Comparison of ENCODE assay signal across 10 mouse cellular contexts in the genomic region with DNA sequence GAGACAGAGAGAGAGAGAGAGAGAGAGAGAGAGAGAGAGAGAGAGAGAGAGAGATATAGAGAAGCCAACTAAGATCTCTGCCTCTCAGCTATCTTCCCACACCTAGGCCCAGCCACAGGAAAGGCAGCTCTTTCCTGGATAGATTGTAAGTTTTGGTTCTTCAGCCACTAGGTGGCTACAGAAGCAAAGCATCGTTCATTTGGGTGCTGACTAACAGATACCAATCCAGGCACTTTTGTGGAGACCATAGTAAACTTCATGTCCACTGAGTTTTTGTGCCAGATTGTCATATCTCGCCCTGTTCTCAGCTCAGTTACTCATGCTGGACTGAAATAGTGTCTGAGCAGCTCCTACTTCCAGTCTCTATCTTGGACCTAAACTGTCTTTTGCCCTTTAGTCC. TPM values are rescaled to one million over a fixed set of nuclear protein-coding genes. Genes with fewer than 3 reads are reported as not detected.
A peak's percentile ranks its signal among the peaks of the same experiment; 100 is the strongest.
DNase-seq lines count a peak whose midpoint lies in the region; ATAC-seq lines count a peak whose summit lies in the region.
"Had no signal": no experiment of that assay in that cellular context is flagged by ENCODE, and none has a peak within 500 bp of the region (broad histone marks: within the 10 kb centered on the region; RNA-seq: fewer than 3 reads in every experiment).

No protein-coding gene starts in this region.

- H3K9ac ChIP-seq in hindbrain, embryonic 11.5 days (ENCODE audit: low read depth, low read length), result no peak overlapping the region
- no peak overlapping the region for H3K9ac ChIP-seq in hindbrain, embryonic 12.5 days
- H3K9ac ChIP-seq in stomach, embryonic 16.5 days (ENCODE audit: low read length), result no peak overlapping the region
- H3K9ac ChIP-seq: midbrain, embryonic 12.5 days had no signal

- H3K27ac ChIP-seq in hindbrain, embryonic 11.5 days (ENCODE audit: low read depth, low read length), result no peak overlapping the region
- no peak overlapping the region for H3K27ac ChIP-seq in hindbrain, embryonic 12.5 days
- H3K27ac ChIP-seq in stomach, embryonic 16.5 days (ENCODE audit: low read length), result no peak overlapping the region
- H3K27ac ChIP-seq: midbrain, embryonic 12.5 days had no signal

- no peaks in the 10 kb centered on the region for H3K9me3 ChIP-seq in hindbrain, embryonic 11.5 days (ENCODE audit: control insufficient read depth, low read length)
- H3K9me3 ChIP-seq in hindbrain, embryonic 12.5 days (replicated peaks), result no peaks in the 10 kb centered on the region
- H3K9me3 ChIP-seq in stomach, embryonic 16.5 days (replicated peaks; ENCODE audit: control insufficient read depth, low read length), result no peaks in the 10 kb centered on the region
- H3K9me3 ChIP-seq: midbrain, embryonic 12.5 days had no signal

- 46% methylated on average over 2 of the region's 2 CpGs for WGBS in hindbrain, embryonic 11.5 days
- WGBS in hindbrain, embryonic 12.5 days, result 52% methylated on average over 2 of the region's 2 CpGs
- 37% methylated on average over 2 of the region's 2 CpGs for WGBS in stomach, embryonic 16.5 days

- H3K36me3 ChIP-seq in hindbrain, embryonic 11.5 days (ENCODE audit: control insufficient read depth, insufficient read depth, low read length), result no peaks in the 10 kb centered on the region; the same call in 1 of the 2 replicates
- H3K36me3 ChIP-seq in hindbrain, embryonic 12.5 days, result peaks cover 45% of the 10 kb centered on the region
- H3K36me3 ChIP-seq in stomach, embryonic 16.5 days (ENCODE audit: control insufficient read depth, insufficient read depth, low read length), result peaks cover 25% of the 10 kb centered on the region; the same call in 1 of the 2 replicates

- no peaks in the 10 kb centered on the region for H3K27me3 ChIP-seq in hindbrain, embryonic 11.5 days (ENCODE audit: control insufficient read depth, insufficient read depth, low read length)
- no peaks in the 10 kb centered on the region for H3K27me3 ChIP-seq in hindbrain, embryonic 12.5 days
- H3K27me3 ChIP-seq in stomach, embryonic 16.5 days (ENCODE audit: control insufficient read depth, insufficient read depth, low read length), result no peaks in the 10 kb centered on the region
- H3K27me3 ChIP-seq: midbrain, embryonic 12.5 days had no signal

- no peak for ATAC-seq in hindbrain, embryonic 11.5 days (ENCODE audit: low FRiP score)
- ATAC-seq in hindbrain, embryonic 12.5 days (ENCODE audit: low FRiP score), result no peak
- ATAC-seq in stomach, embryonic 16.5 days (ENCODE audit: insufficient read depth, low FRiP score), result peak; percentile 74; the same call in 1 of the 2 replicates

- H3K4me3 ChIP-seq in hindbrain, embryonic 11.5 days (ENCODE audit: low read depth, low read length), result no peak overlapping the region
- no peak overlapping the region for H3K4me3 ChIP-seq in hindbrain, embryonic 12.5 days
- H3K4me3 ChIP-seq in stomach, embryonic 16.5 days (replicated peaks; ENCODE audit: low read length), result no peak overlapping the region
- H3K4me3 ChIP-seq: erythroblast, embryonic 14.5 days; midbrain, embryonic 12.5 days had no signal

- peak; percentile 54 for DNase-seq in hindbrain, embryonic 11.5 days (ENCODE audit: low spot score)
- DNase-seq in 416B (ENCODE audit: low read depth) (peak; percentile 78), MEL-GATA-1-ER (ENCODE audit: extremely low read depth, low read depth) (peak; percentile 32)
- peak; percentile 45 for DNase-seq in forelimb bud, embryonic 11.5 days (ENCODE audit: low read depth, low spot score)
- DNase-seq in kidney, postnatal 14 days, result peak; percentile 58
- DNase-seq in testis, postnatal 14 days (ENCODE audit: low spot score), result no peak

- no peaks in the 10 kb centered on the region for H3K4me1 ChIP-seq in hindbrain, embryonic 11.5 days (replicated peaks; ENCODE audit: control insufficient read depth, insufficient read depth, low read length)
- H3K4me1 ChIP-seq in hindbrain, embryonic 12.5 days, result no peaks in the 10 kb centered on the region
- H3K4me1 ChIP-seq in stomach, embryonic 16.5 days (ENCODE audit: control insufficient read depth, insufficient read depth, low read length), result no peaks in the 10 kb centered on the region
- H3K4me1 ChIP-seq: midbrain, embryonic 12.5 days had no signal

- no peak overlapping the region for H3K4me2 ChIP-seq in hindbrain, embryonic 11.5 days (replicated peaks; ENCODE audit: low read depth, low read length)
- no peak overlapping the region for H3K4me2 ChIP-seq in hindbrain, embryonic 12.5 days (replicated peaks)
- H3K4me2 ChIP-seq in stomach, embryonic 16.5 days (ENCODE audit: low read depth, low read length), result no peak overlapping the region
- H3K4me2 ChIP-seq: midbrain, embryonic 12.5 days had no signal

RNA-seq across cellular contexts. Expression of gene Cdip1, which starts 26.8 kb away (rescaled TPM):
- 76.1 and 80.5 TPM in 2 replicates for polyA plus RNA-seq in hindbrain, embryonic 11.5 days (2014; fragmentation: Nextera tagmentation; extraction: Ambion mirVana)
- 95.6 and 99.1 TPM in 2 replicates for polyA plus RNA-seq in hindbrain, embryonic 12.5 days (2016; fragmentation: Nextera tagmentation; extraction: Ambion mirVana)
- polyA plus RNA-seq in stomach, embryonic 16.5 days (2015; fragmentation: Nextera tagmentation; extraction: Ambion mirVana), result 75.8 and 82.0 TPM in 2 replicates

RNA-seq across cellular contexts. Expression of gene Hmox2, which starts 37.1 kb away (rescaled TPM):
- 91.3 and 96.4 TPM in 2 replicates for polyA plus RNA-seq in hindbrain, embryonic 11.5 days (2014; fragmentation: Nextera tagmentation; extraction: Ambion mirVana)
- 81.5 and 86.2 TPM in 2 replicates for polyA plus RNA-seq in hindbrain, embryonic 12.5 days (2016; fragmentation: Nextera tagmentation; extraction: Ambion mirVana)
- 83.3 and 85.2 TPM in 2 replicates for polyA plus RNA-seq in stomach, embryonic 16.5 days (2015; fragmentation: Nextera tagmentation; extraction: Ambion mirVana)

RNA-seq across cellular contexts. Expression of gene Nmral1, which starts 44.1 kb away (rescaled TPM):
- 147 and 162 TPM in 2 replicates for polyA plus RNA-seq in hindbrain, embryonic 11.5 days (2014; fragmentation: Nextera tagmentation; extraction: Ambion mirVana)
- 89.8 and 102 TPM in 2 replicates for polyA plus RNA-seq in hindbrain, embryonic 12.5 days (2016; fragmentation: Nextera tagmentation; extraction: Ambion mirVana)
- 44.7 and 45.6 TPM in 2 replicates for polyA plus RNA-seq in stomach, embryonic 16.5 days (2015; fragmentation: Nextera tagmentation; extraction: Ambion mirVana)
